Mouse (Mus musculus): ENCODE measurements around the gene Stac.

The Stac gene

DNA sequence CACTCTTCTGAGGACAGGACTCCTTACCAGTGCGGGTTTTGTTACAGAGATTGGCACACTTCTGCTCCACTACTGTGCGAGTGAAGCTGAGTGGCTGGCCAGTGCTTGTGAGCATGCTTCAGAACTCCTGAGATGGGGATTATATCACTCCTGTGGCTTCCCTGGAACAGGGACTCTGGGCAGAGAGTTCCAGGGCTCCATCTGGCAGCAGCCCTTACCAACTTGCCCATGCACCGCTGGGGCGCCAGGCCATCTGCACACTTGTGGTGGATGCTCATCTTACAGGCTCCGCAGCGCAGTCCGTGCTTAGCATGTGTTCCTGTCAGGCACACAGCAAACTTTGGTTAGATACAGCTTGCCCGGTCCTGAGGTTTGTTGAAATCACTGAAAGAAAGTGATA is 83.5 kb downstream of the Stac start:
- DNase-seq (ENCODE audit: low read depth, low spot score): no peak

GRCm38 (mm10) chr9:111587527-111587926 is 102.6 kb downstream of the Stac start:
- no peak for DNase-seq (ENCODE audit: low read depth, low spot score)

DNA sequence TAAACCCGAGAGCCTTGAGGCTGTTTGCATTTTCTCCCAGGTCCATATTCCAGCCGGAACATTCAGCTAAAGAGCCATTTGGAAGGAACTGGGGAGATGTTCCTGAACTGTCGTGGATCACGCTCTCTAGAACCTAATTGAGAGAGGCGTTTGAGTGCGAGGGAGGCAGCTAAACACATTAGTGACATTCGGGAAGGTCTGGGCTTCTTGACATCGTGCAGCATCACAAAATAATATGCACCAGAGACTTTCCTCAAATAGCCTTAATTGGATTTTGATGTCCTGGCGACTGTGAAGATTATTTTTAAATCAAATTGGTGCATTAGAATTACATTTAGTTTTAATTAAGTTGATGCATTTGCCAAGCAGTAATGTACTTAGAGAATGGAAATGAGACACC is 111.4 kb downstream of the Stac start:
- peak; percentile 8 for DNase-seq (ENCODE audit: low read depth, low spot score)

GRCm38 (mm10) chr9:111577453-111577852 is 112.7 kb downstream of the Stac start:
- DNase-seq (ENCODE audit: low read depth, low spot score): no peak

DNA sequence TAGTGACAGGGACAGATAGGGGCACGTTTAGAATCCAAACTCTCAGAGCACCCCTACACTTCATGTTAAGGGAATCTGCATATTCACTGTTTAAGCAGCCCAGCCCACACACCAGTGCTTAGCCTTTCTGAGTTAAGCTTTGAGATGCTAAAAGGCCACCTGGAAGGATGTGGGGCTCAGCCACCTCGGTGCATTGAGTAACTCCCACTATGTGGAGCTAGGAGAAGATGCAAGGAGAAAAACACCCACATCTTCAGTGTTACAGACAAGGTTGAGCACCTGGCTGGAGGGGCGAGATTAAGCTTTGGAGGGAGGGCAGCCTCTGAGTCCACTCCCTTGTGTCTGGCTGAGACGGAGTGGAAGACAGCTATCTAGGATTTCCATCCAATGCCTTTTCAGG is 114.3 kb downstream of the Stac start:
- peak; percentile 81 for DNase-seq (ENCODE audit: low read depth, low spot score)

DNA sequence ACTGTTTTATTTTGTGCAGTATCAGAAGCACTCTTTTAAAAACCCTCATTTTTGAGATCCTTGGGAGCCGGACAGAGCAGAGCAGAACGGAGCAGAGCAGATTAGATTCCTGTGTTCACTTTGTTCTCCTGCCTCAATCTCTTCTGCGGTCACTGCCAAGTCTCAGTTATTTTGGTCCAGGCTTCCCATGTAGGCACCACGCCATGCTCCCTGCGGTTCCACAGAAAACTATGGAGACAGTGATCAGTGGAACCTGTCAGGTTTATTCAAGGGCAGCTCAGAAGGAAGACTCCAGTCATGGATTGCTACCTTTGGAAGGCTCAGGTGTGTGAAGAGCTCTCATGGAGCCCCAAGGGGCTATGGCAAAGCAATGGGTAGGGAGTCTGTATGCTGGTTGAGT is 116.3 kb downstream of the Stac start:
- DNase-seq (ENCODE audit: low read depth, low spot score): no peak

DNA sequence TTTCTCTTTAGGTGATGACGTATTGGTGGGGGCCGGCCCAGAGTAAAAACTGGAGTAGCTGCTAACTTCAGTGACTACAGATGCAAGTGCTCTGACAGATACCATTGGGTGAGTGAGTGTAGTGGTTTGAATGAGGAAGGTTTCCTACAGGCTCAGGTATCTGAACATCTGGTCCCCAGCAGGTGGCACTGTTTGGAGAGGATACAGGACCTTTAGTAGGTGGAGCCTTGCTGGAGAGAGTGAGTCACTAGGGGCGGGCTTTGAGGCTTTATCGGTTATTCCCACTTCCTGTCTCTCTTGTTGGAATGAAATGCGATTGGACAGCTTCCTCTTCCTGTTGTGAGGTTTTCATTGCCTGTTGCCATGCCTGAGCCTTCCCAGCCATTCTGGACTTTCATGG is 118.5 kb downstream of the Stac start:
- DNase-seq (ENCODE audit: low read depth, low spot score): peak; percentile 70

GRCm38 (mm10) chr9:111564176-111564575 is 126.0 kb downstream of the Stac start:
- no peak for DNase-seq (ENCODE audit: low read depth, low spot score)

- DNase-seq (ENCODE audit: low read depth, low spot score): no peak
Measured at GRCm38 (mm10) chr9:111563226-111563625, 126.9 kb downstream of the Stac start.

- DNase-seq (ENCODE audit: low read depth, low spot score): no peak
Measured at GRCm38 (mm10) chr9:111562217-111562988, 127.7 kb downstream of the Stac start.

DNA sequence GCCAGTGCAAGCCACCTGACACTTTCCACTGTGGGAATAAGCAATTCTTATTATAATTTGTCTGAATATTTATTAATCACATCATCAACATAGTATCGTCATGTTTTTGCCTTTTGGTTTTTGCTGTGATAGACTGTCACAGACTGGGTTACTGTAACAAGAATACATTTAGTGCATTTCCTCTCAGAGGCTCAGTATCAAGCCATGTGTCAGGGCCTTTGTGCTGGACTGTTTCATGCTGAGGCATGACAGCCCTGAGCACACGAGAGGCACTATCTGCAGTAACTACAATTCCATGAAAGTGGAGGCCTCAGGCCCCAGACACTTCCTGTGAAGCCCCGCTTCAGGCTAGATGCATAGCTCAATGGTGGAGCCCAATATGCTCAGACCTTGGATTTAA is 133.4 kb downstream of the Stac start:
- no peak for DNase-seq (ENCODE audit: low read depth, low spot score)

GRCm38 (mm10) chr9:111552865-111553264 is 137.3 kb downstream of the Stac start:
- DNase-seq (ENCODE audit: low read depth, low spot score): no peak

GRCm38 (mm10) chr9:111551461-111552190 is 138.5 kb downstream of the Stac start:
- DNase-seq (ENCODE audit: low read depth, low spot score): peak; percentile 62

DNA sequence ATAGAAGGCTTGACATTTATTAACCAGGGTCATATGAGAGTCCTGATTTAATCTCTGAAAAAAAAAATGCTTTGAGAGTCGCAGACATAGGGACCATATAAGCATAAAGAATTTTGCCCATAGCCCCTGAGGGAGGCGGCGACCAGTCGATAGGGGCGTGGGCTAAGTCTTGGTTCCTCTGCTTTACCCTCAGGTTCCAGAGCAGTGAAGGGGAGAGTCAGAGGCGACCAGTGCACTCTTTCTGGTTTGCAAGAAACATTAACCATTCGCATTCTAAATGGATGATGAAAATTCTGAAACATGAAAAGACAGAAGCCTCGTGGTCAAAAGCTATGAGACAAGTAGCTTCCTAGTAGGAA is 139.2 kb downstream of the Stac start:
- DNase-seq (ENCODE audit: low read depth, low spot score): no peak

GRCm38 (mm10) chr9:111550281-111550962 is 139.7 kb downstream of the Stac start:
- no peak for DNase-seq (ENCODE audit: low read depth, low spot score)

DNA sequence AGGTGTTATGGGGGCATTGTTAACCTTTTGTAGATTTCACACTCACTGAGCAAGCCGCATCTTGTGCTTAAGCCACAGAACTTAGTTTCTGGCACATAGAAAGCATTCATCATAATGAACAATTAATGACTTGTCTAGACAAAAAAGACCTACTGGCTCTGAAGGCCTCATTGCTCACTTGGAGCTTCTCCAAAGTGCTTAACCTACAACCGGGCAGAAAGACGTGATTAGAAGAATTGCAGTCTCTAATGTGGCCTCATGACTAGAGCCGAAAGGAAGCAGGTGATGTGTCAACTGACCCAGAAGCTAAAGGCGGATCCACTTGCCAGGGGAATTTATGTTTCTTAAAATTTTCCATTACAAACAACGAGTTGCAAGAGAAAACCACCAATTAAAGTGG is 147.5 kb downstream of the Stac start:
- no peak for DNase-seq (ENCODE audit: low read depth, low spot score)

GRCm38 (mm10) chr9:111535445-111536064 is 154.6 kb downstream of the Stac start:
- no peak for DNase-seq (ENCODE audit: low read depth, low spot score)

DNA sequence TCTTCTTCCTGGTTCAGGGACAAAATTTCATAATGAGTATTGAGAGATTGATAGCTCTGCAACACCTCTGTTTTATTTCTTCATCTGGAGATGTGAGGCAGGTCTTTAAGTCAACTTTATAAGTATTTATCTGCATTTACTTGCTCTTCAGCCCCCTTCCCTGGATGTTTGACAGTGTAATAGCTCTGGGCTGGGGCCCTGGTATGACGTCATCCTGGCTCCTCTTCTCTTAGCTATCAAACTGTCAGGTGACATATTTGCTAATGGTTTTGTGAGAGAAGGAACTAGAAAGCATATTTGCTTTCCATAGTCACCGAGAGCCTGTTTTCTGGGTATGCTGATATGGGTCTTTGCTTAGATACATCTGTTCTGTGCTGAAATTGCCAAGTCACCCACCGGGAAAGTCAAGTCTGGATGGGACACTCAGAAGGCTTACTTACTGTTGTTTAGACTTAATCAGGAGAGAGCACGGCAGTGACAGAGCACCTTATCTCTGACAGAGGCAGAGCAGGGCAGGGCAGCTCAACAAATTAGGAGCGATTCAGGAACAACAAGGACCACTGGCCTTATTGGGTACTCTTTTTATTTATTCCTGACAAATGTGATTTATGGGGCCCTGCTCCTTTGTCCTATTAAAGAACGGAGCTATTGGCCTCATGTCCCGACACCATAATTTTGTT is 155.3 kb downstream of the Stac start:
- DNase-seq (ENCODE audit: low read depth, low spot score): no peak

DNA sequence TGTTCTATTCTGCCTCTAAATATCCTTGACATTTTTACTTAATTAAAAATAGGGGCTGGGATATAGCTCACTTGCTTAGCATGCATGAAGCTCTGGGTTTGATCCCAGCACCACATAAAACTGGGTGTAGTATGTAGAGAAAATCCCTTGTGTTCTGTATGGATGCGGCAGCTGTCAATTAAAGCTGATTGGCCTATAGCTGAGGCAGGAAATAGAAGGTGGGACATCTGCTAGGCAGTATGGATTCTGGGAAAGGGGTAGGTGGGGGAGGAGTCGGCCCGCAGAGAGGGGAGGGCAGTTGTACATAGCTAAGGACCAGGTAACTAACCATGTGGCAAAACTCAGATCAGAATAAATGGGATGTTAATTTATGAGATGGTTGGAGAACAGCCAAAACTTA is 166.3 kb downstream of the Stac start:
- DNase-seq (ENCODE audit: low read depth, low spot score): peak; percentile 96

DNA sequence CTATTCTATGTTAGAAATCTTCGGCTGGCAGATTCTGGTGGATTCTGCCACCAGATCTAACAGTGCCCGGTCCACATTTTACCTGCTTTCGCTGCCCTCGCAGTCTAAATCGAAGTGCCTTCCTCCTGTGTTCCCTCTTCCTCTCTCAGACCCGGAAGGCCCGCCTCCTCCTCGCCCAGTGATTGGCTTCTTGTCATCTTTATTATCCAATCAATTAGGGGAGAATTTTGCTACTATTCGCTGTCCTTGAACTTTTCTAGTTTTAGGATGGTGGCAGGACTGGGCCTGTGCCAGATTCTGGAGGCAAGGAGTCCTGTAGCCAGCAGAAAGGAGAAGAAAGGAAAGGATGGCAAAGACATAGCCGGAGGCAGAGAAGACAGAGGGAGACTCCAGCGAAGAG is 167.0 kb downstream of the Stac start:
- DNase-seq (ENCODE audit: low read depth, low spot score): peak; percentile 94

DNA sequence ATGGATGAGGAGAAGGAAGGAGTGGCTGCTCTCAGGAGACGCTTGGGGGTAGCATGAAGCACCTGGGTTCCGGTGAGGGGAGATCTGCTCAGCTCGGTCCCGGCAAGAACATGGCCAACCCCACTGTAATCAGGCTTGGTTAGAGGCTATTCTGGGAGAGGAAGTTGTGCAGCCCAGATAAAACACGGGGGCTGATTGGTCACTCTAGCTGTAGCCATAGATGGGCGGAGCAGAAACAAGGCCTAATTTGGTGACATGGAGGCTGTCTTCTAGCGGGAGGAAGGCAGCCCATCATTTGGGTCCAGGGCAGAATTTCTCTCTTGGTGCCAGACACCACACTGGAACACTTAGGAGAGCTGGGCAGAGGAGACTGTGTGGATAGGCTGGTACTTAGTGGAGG is 167.9 kb downstream of the Stac start:
- peak; percentile 92 for DNase-seq (ENCODE audit: low read depth, low spot score)

GRCm38 (mm10) chr9:111515536-111515935 is 174.6 kb downstream of the Stac start:
- DNase-seq (ENCODE audit: low read depth, low spot score): no peak

Measured in R1 (cell line).